In the genomic region with DNA sequence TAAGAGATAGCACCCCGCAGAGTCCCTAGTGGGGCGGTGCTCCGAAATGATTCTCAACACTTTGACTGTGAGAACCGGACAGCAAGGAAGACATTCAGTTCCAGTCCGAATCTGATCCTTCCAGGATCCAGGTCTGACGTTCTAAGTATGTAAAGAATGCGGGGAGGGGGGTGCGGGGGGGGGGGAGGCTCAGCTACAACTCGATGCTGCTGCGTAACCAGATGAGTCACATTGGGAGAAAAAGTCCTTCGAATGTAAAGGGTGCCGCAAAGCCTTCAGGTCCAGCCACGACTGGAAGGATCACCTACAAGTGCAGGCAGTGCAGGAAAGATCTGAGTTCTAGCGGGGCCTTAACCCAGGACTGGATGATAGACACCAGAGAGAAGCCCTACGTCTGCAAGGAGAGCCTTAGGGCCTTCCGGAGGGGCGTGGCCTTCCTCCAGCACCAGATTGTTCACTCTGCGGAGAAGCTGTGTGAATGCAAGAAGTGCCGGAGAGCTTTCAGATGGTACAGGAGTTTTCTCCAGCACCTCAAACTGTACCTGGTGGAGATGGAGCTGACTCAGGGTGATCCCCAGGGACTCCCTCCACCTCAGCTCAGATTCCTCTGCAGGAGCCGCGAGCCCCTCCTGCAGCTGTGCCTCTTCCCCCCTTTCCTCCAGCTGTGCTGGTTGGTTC, we compare ENCODE assay signal across 8 mouse cellular contexts. TPM values are rescaled to one million over a fixed set of nuclear protein-coding genes. Genes with fewer than 3 reads are reported as not detected.
DNase-seq lines count a peak whose midpoint lies in the region; ATAC-seq and TF ChIP-seq lines count a peak whose summit lies in the region.
"Had no signal": no experiment of that assay in that cellular context is flagged by ENCODE, and none has a peak within 500 bp of the region (broad histone marks: within the 10 kb centered on the region; RNA-seq: fewer than 3 reads in every experiment).

No protein-coding gene starts in this region.

- no peaks in the 10 kb centered on the region for H3K36me3 ChIP-seq in CH12.LX (replicated peaks in 1 of 2; ENCODE audit: control insufficient read depth in 1 of 2, insufficient read depth in 1 of 2, low read length in 1 of 2)
- H3K36me3 ChIP-seq in forebrain, embryonic 15.5 days = no peaks in the 10 kb centered on the region
- H3K36me3 ChIP-seq in hindbrain, embryonic 10.5 days = no peaks in the 10 kb centered on the region
- no peaks in the 10 kb centered on the region for H3K36me3 ChIP-seq in limb, embryonic 11.5 days (ENCODE audit: control insufficient read depth, insufficient read depth, low read length)
- no peaks in the 10 kb centered on the region for H3K36me3 ChIP-seq in midbrain, embryonic 10.5 days
- no peaks in the 10 kb centered on the region for H3K36me3 ChIP-seq in stomach, embryonic 15.5 days

- TF ChIP-seq POLR2A in CH12.LX (IDR thresholded peaks at IDR 0.05; ENCODE audit: low read depth, low read length) = no peak

- no peak for TF ChIP-seq EP300 in CH12.LX (IDR thresholded peaks at IDR 0.05; ENCODE audit: low read length)

- in situ Hi-C loops in CH12.LX (cut with MboI; ENCODE audit: low pct_ligation_motif_present, low pct_unique_long_range_greater_than_20kb, low sequenced_read_pairs) = no loop called here

- no peaks in the 10 kb centered on the region for H3K27me3 ChIP-seq in CH12.LX (replicated peaks)
- H3K27me3 ChIP-seq in forebrain, embryonic 15.5 days = no peaks in the 10 kb centered on the region
- H3K27me3 ChIP-seq in hindbrain, embryonic 10.5 days (ENCODE audit: insufficient read depth, poor library complexity, severe bottlenecking) = 0 out of 2 replicates have a peak, but pooled peaks cover 2% of the 10 kb centered on the region
- H3K27me3 ChIP-seq in limb, embryonic 11.5 days (ENCODE audit: control insufficient read depth, insufficient read depth, low read length) = no peaks in the 10 kb centered on the region
- H3K27me3 ChIP-seq in midbrain, embryonic 10.5 days (ENCODE audit: low read depth, poor library complexity, severe bottlenecking) = no peaks in the 10 kb centered on the region
- H3K27me3 ChIP-seq in stomach, embryonic 15.5 days (replicated peaks) = no peaks in the 10 kb centered on the region

- H3K9me3 ChIP-seq in CH12.LX (replicated peaks; ENCODE audit: low read length) = no peaks in the 10 kb centered on the region
- no peaks in the 10 kb centered on the region for H3K9me3 ChIP-seq in forebrain, embryonic 15.5 days
- no peaks in the 10 kb centered on the region for H3K9me3 ChIP-seq in hindbrain, embryonic 10.5 days
- no peaks in the 10 kb centered on the region for H3K9me3 ChIP-seq in limb, embryonic 11.5 days (ENCODE audit: control insufficient read depth, low read length)
- H3K9me3 ChIP-seq in midbrain, embryonic 10.5 days (replicated peaks) = no peaks in the 10 kb centered on the region
- no peaks in the 10 kb centered on the region for H3K9me3 ChIP-seq in stomach, embryonic 15.5 days

- ATAC-seq in forebrain, embryonic 15.5 days (replicated peaks) = peak; percentile 33
- ATAC-seq in limb, embryonic 11.5 days (ENCODE audit: insufficient number of reproducible peaks, low FRiP score, low TSS enrichment, low read depth) = peak; percentile 65; the same call in 1 of the 2 replicates
- ATAC-seq in stomach, embryonic 15.5 days (ENCODE audit: insufficient read depth, low FRiP score, low read depth) = peak; percentile 73

- peaks cover 18 to 39% of the 10 kb centered on the region in 2 experiments for H3K4me1 ChIP-seq in CH12.LX (ENCODE audit: control insufficient read depth in 1 of 2, insufficient read depth in 2 of 2)
- H3K4me1 ChIP-seq in forebrain, embryonic 15.5 days = peaks cover 22% of the 10 kb centered on the region
- peaks cover 35% of the 10 kb centered on the region for H3K4me1 ChIP-seq in hindbrain, embryonic 10.5 days (replicated peaks)
- H3K4me1 ChIP-seq in limb, embryonic 11.5 days (ENCODE audit: control insufficient read depth, insufficient read depth, low read length) = 0 out of 2 replicates have a peak, but pooled peaks cover 9% of the 10 kb centered on the region
- H3K4me1 ChIP-seq in midbrain, embryonic 10.5 days = peaks cover 34% of the 10 kb centered on the region
- peaks cover 17% of the 10 kb centered on the region for H3K4me1 ChIP-seq in stomach, embryonic 15.5 days

- H3K4me3 ChIP-seq in CH12.LX (replicated peaks in 1 of 3; ENCODE audit: low read depth in 2 of 3, low read length in 2 of 3, poor library complexity in 1 of 3) = peak overlapping the region; percentile 23 to 29 (median 28)
- H3K4me3 ChIP-seq in forebrain, embryonic 15.5 days = peak overlapping the region; percentile 23
- peak overlapping the region; percentile 52 for H3K4me3 ChIP-seq in hindbrain, embryonic 10.5 days
- peak overlapping the region; percentile 18 for H3K4me3 ChIP-seq in limb, embryonic 11.5 days (ENCODE audit: low read depth, low read length)
- peak overlapping the region; percentile 51 for H3K4me3 ChIP-seq in midbrain, embryonic 10.5 days
- H3K4me3 ChIP-seq in stomach, embryonic 15.5 days (replicated peaks) = peak overlapping the region; percentile 40

- TF ChIP-seq CTCF in CH12.LX (conservative IDR thresholded peaks at IDR 0.05 in 1 of 2, IDR thresholded peaks at IDR 0.05 in 1 of 2; ENCODE audit: low read depth in 2 of 2, low read length in 2 of 2) = no peak

- H3K27ac ChIP-seq in CH12.LX (ENCODE audit: insufficient read depth, low read depth) = peak overlapping the region; percentile 13; the same call in 1 of the 2 replicates
- H3K27ac ChIP-seq in forebrain, embryonic 15.5 days (replicated peaks) = no peak overlapping the region
- H3K27ac ChIP-seq in hindbrain, embryonic 10.5 days = peak overlapping the region; percentile 83
- H3K27ac ChIP-seq in limb, embryonic 11.5 days (replicated peaks; ENCODE audit: low read depth, low read length) = no peak overlapping the region
- H3K27ac ChIP-seq in midbrain, embryonic 10.5 days (replicated peaks) = peak overlapping the region; percentile 79
- H3K27ac ChIP-seq in stomach, embryonic 15.5 days = peak overlapping the region; percentile 82

- TF ChIP-seq RAD21 in CH12.LX (IDR thresholded peaks at IDR 0.05; ENCODE audit: low read depth, low read length) = no peak

- dilution Hi-C loops in CH12.LX (cut with MboI; ENCODE audit: extremely low pct_ligation_motif_present, extremely low pct_unique_long_range_greater_than_20kb, low sequenced_read_pairs) = no loop called here

- DNase-seq in CH12.LX (ENCODE audit: extremely low read depth) = no peak
- peak; percentile 58 for DNase-seq in T-cell, adult 2 months (ENCODE audit: low spot score)
- peak; percentile 72 for DNase-seq in hindbrain, embryonic 10.5 days (ENCODE audit: low spot score)
- peak; percentile 77 for DNase-seq in limb, embryonic 11.5 days (ENCODE audit: low spot score)
- peak; percentile 67 for DNase-seq in midbrain, embryonic 10.5 days (ENCODE audit: low spot score)

- H3K79me2 ChIP-seq in CH12.LX (replicated peaks; ENCODE audit: control insufficient read depth, extremely low read depth, insufficient read depth, poor library complexity, severe bottlenecking) = no peaks in the 10 kb centered on the region

- H3K4me2 ChIP-seq in CH12.LX (ENCODE audit: insufficient read depth, low read depth, poor library complexity, severe bottlenecking) = peak overlapping the region; percentile 49
- peak overlapping the region; percentile 48 for H3K4me2 ChIP-seq in forebrain, embryonic 15.5 days (replicated peaks)
- H3K4me2 ChIP-seq in limb, embryonic 11.5 days (ENCODE audit: low read depth, severe bottlenecking) = peak overlapping the region; percentile 66
- H3K4me2 ChIP-seq in stomach, embryonic 15.5 days = peak overlapping the region; percentile 88

- H3K9ac ChIP-seq in CH12.LX (ENCODE audit: insufficient read depth, low read depth) = no peak overlapping the region
- peak overlapping the region; percentile 29; the same call in 1 of the 2 replicates for H3K9ac ChIP-seq in forebrain, embryonic 15.5 days (replicated peaks)
- H3K9ac ChIP-seq in limb, embryonic 11.5 days (ENCODE audit: low read length) = peak overlapping the region; percentile 8
- H3K9ac ChIP-seq in stomach, embryonic 15.5 days = no peak overlapping the region

- WGBS in forebrain, embryonic 15.5 days = 24% methylated on average over 21 of the region's 21 CpGs
- 20% methylated on average over 21 of the region's 21 CpGs for WGBS in hindbrain, embryonic 10.5 days
- 24% methylated on average over 21 of the region's 21 CpGs for WGBS in limb, embryonic 11.5 days
- WGBS in midbrain, embryonic 10.5 days = 22% methylated on average over 21 of the region's 21 CpGs
- WGBS in stomach, embryonic 15.5 days = 15% methylated on average over 21 of the region's 21 CpGs

TF ChIP-seq in CH12.LX, 34 proteins besides CTCF, POLR2A, EP300 and RAD21 (continues in another document):
- TF ChIP-seq HCFC1 (IDR thresholded peaks at IDR 0.05; ENCODE audit: low read depth, low read length) = no peak
- TF ChIP-seq POLR2AphosphoS2 (IDR thresholded peaks at IDR 0.05; ENCODE audit: low read depth, low read length) = no peak
- no peak for TF ChIP-seq KAT2A (IDR thresholded peaks at IDR 0.05; ENCODE audit: insufficient replicate concordance, low read length)
- TF ChIP-seq CHD2 (IDR thresholded peaks at IDR 0.05; ENCODE audit: low read length) = no peak
- TF ChIP-seq ZKSCAN1 (IDR thresholded peaks at IDR 0.05; ENCODE audit: borderline replicate concordance, low read depth, low read length) = no peak
- no peak for TF ChIP-seq SIN3A (IDR thresholded peaks at IDR 0.05; ENCODE audit: low read length)
- TF ChIP-seq MAFK (IDR thresholded peaks at IDR 0.05; ENCODE audit: insufficient replicate concordance, low read length) = no peak
- no peak for TF ChIP-seq ZC3H11A (IDR thresholded peaks at IDR 0.05; ENCODE audit: low read depth, low read length)

RNA-seq across cellular contexts. Expression of a gene that starts 10.8 kb away (rescaled TPM):
- total RNA-seq in CH12.LX (2012; rRNA removed) = 2,026 and 2,130 TPM in 2 replicates
- 1,346 and 1,653 TPM in 2 replicates for total RNA-seq in CH12.LX (2014; rRNA removed)
- 1,081 and 1,180 TPM in 2 replicates for polyA plus RNA-seq in CH12.LX (2012; ENCODE audit: insufficient read length, low read depth)
- 406 and 432 TPM in 2 replicates for polyA plus RNA-seq in forebrain, embryonic 15.5 days (2015; fragmentation: Nextera tagmentation; extraction: Ambion mirVana)
- polyA plus RNA-seq in hindbrain, embryonic 10.5 days (2016; fragmentation: Nextera tagmentation; extraction: Ambion mirVana) = 673 and 781 TPM in 2 replicates
- polyA plus RNA-seq in limb, embryonic 11.5 days (2014; fragmentation: Nextera tagmentation; extraction: Ambion mirVana) = 962 and 998 TPM in 2 replicates
- 691 and 854 TPM in 2 replicates for polyA plus RNA-seq in midbrain, embryonic 10.5 days (2016; fragmentation: Nextera tagmentation; extraction: Ambion mirVana)
- 694 and 820 TPM in 2 replicates for polyA plus RNA-seq in stomach, embryonic 15.5 days (2015; fragmentation: Nextera tagmentation; extraction: Ambion mirVana)

RNA-seq across cellular contexts. Expression of a gene that starts 42.5 kb away (rescaled TPM):
- 0.04 TPM in 1 of 2 replicates, not detected in the other for total RNA-seq in CH12.LX (2012; rRNA removed)
- total RNA-seq in CH12.LX (2014; rRNA removed) = not detected in 2 replicates
- not detected in 2 replicates for polyA plus RNA-seq in CH12.LX (2012; ENCODE audit: insufficient read length, low read depth)
- polyA plus RNA-seq in forebrain, embryonic 15.5 days (2015; fragmentation: Nextera tagmentation; extraction: Ambion mirVana) = 1.5 and 1.9 TPM in 2 replicates
- polyA plus RNA-seq in hindbrain, embryonic 10.5 days (2016; fragmentation: Nextera tagmentation; extraction: Ambion mirVana) = 0.25 and 0.41 TPM in 2 replicates
- 0.19 and 0.21 TPM in 2 replicates for polyA plus RNA-seq in limb, embryonic 11.5 days (2014; fragmentation: Nextera tagmentation; extraction: Ambion mirVana)
- 0.06 and 0.07 TPM in 2 replicates for polyA plus RNA-seq in midbrain, embryonic 10.5 days (2016; fragmentation: Nextera tagmentation; extraction: Ambion mirVana)
- 5.5 and 5.7 TPM in 2 replicates for polyA plus RNA-seq in stomach, embryonic 15.5 days (2015; fragmentation: Nextera tagmentation; extraction: Ambion mirVana)
- total RNA-seq: heart, postnatal 36 days had no signal

Comparison
In these comparisons a context has a peak if more than half of its experiments do, and no peak if none do; other contexts are left out.
1. H3K27ac ChIP-seq: peak in CH12.LX (single experiment), hindbrain, embryonic 10.5 days (single experiment), midbrain, embryonic 10.5 days (single experiment) and stomach, embryonic 15.5 days (single experiment); none in forebrain, embryonic 15.5 days (single experiment) and limb, embryonic 11.5 days (single experiment).
2. H3K9ac ChIP-seq: peak in forebrain, embryonic 15.5 days (single experiment) and limb, embryonic 11.5 days (single experiment); none in CH12.LX (single experiment) and stomach, embryonic 15.5 days (single experiment).
3. Peak in every context shown above with its lines, with median percentiles within 50 percentile points of each other: H3K4me2 ChIP-seq, H3K4me3 ChIP-seq and ATAC-seq.